Mouse (Mus musculus): ENCODE data around the gene Fgf14.
"Not testable (repeated sequence)": the region's sequence is repeated elsewhere in the genome, so short reads cannot be mapped to it uniquely, and the experiment has no call there.

Fgf14 gene

DNA sequence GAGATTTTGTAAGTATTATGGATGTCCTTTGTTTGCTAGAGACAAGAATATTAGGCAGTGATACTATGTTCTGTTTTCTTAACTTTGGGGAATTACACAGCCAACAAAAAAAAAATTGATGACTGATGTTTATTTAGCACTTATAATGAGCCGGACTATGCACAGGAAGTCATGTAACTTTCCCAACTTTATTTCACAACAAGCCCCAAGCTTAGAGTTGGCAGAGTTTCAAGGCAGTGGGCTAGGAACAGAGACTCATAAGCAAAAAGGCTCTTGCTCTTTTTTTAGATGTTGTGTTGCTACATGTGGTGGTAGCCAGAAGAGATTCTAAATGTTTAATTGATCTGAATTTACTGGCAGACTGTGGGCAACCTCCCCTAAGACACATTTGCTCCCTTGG is 191.7 kb downstream of the Fgf14 start:
- DNase-seq (ENCODE audit: low spot score in 2 of 2), result no peak

DNA sequence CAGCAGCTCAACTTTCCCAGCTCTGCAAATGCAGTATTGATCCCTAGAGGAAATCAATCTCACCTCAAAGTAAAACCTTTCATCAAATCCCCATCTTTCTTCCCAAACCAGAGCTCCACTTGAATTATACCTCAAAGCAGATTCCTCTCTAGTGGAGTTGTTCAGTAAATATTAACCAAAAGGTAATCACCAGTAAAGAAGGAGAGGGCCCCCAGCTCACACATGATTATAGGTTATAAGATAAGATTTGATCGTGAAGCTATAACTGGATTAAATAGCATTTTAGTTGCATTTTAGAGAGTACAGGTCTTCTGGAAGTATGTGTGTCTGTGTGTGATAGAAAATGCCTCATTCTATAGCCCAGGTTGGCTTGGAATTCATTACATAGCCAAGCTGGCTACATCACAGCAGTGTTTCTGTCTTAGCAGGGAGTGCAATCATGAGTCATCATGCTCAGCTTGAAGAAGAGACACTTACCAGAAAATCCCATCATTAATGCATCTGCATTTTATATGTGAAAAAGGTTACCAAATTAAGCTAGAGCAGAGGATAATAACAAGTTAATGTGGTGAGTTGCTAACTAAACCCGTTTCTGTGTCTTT is 202.8 kb downstream of the Fgf14 start:
- DNase-seq (ENCODE audit: low spot score in 2 of 2), result no peak

DNA sequence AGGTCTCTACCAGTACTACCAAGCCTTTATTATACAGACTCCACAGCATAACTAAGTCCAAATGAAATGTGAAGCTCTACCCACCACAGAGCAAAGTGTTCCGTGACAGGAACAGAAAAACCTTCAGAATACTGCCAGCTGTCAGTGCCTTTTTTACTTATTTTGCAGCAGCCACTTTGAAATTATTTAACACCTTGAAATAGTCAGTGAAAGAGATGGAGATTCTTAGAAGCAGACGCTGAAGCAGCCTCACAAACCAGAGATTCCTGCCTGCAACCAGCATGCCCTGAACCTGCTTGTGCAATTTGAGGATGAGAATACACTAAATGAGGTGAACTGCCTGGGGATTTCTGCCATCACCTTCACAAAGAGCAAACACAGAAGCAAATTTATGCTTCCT is 206.0 kb downstream of the Fgf14 start:
- no peak for DNase-seq (ENCODE audit: low spot score in 2 of 2)

DNA sequence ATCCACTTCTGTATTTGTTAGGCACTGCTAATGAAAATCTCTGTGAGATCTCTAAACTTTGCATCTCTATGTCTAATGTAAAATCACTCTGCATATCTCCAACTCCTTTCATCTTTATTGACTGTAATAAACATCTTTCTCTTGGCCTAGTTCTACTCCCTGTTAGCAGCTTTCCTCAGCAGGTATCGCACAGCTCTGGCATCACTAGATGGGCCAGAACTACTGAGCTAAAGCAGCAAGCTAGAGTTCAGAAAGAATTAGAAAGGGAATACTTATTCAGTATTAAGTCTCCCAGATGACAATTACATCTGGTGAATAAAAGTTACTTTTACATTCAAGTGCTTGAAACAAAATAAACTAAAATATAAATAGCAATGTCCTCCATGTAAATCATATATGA is 221.8 kb downstream of the Fgf14 start:
- DNase-seq (ENCODE audit: low spot score in 2 of 2), result no peak

DNA sequence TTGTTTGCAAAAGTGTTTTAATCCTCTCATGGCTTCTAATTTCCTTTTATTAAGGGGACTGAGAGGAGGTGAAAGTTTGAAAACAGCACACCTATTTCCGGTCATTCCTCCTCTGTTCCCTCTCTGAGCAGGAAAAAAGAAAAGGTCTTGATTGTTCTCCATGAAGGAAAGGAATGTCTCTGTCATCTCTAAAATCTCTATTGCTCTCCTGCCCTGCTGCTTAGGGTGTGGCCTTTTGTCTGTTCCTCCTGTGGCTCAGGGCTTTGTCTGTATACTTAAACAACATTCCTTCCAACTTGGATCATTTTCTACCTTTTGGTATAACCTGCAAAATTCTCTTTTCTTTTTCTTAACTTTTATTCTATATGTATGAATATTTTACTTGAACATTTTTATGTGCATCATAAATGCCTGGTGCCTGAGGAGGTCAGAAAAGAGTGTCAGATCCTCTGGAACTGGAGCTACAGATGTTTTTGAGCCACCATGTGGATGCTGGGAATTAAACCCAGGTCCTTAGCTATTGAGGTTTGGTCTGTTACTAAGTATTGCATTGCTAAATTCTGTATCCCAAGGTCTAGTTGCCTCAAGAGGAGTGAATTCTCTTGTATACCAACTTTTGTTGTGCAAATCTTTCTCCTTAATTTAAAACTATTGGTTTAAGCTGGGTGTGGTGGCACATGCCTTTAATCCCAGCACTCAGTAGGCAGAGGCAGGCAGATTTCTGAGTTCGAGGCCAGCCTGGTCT is 230.7 kb downstream of the Fgf14 start:
- DNase-seq (ENCODE audit: low spot score in 2 of 2), result no peak

DNA sequence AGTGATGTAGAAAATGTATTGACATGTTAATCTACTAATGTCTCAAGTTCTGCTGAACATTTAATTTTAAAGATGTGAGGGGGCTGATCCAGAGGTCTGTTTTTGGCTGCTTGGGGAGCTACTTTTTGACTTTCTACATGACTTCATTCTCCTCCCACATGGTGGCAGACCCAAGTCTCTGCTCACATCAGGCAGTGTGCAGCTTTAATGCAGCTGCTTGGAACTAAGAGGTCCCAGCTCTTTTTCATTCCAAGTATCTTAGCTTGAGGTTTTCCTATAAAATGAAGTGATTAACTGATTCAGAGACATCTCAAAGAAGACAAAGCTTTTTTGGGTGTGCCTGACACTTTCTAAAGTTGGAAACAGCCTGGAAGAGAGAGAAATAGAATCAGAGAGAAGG is 232.1 kb downstream of the Fgf14 start:
- DNase-seq (ENCODE audit: low spot score in 2 of 2), result peak in 1 of 2 experiments; percentile 34

DNA sequence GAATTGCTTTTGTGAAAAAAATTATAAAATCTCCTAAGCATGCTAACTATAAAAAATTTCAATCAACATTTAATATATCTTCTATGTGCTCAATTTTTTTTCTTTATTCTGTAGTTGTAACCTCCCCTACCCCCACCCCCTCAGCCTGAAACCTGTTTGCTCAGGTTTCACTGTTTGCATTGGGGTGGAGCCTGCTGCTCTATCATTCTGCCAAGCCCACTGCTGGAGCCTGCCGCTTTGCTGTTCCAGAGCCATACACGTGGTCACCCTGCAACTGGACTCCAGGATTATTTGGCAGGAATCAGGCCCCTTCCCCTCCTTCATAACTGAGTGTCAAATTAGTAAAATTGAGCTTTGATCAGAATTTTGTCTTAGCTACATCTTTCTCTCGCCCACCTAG is 237.6 kb downstream of the Fgf14 start:
- DNase-seq (ENCODE audit: low spot score in 2 of 2), result not testable (repeated sequence)

DNA sequence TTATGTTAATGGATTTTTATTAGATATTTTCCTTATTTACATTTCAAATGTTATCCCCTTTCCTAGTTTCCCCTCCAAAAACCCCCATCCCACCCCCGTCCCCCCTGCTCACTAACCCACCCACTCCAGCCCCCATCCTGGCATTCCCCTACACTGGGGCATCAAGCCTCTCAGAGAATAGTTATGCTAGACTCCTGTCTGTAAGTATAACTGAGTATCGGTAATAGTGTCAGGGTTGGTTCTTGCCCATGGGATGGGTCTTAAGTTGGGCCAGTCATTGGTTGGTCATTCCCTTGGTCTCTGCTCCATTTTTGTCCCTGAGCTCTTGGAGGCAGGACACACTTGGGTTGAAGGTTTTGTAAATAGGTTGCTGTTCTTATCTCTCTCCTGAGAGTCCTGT is 265.0 kb downstream of the Fgf14 start:
- DNase-seq (ENCODE audit: low spot score in 2 of 2), result no peak

DNA sequence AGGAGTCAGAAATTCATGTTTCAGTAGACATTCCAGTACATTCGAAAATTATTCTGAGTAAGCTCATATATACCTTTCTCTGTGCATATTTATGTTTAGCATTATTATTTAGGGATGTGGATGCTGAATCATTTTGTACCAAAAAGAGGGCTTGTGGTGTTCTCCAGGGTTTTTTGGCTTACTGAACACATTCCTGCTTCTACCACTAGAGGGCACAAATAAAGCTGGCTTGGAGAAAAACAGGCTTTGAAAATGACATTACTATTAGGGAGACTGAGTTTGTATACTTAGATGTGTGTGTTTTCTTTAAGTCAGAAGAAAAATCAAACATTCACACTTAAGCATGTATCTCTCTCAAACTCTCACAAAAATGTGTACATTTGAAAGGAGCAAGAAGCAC is 266.0 kb downstream of the Fgf14 start:
- no peak for DNase-seq (ENCODE audit: low spot score in 2 of 2)

DNA sequence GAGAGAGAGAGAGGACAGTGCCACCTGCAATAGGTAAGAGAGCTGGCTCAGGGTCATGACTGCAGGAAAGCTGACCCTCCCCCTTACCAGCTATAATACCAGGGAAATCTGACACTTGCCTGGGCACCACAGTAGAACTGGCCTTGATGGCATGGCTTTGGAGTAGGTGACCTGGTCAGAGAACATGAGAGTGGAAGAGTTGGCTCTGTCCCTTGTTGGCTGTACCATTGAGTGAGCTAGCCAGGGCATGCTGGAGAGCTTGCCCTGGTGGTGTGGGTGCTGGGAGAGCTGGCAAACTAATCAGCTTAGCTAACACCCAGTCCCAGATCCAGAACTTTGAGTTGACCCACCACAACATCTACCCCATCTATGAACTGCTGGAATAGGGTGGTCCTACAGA is 348.5 kb downstream of the Fgf14 start:
- no peak for DNase-seq (ENCODE audit: low spot score in 2 of 2)

DNA sequence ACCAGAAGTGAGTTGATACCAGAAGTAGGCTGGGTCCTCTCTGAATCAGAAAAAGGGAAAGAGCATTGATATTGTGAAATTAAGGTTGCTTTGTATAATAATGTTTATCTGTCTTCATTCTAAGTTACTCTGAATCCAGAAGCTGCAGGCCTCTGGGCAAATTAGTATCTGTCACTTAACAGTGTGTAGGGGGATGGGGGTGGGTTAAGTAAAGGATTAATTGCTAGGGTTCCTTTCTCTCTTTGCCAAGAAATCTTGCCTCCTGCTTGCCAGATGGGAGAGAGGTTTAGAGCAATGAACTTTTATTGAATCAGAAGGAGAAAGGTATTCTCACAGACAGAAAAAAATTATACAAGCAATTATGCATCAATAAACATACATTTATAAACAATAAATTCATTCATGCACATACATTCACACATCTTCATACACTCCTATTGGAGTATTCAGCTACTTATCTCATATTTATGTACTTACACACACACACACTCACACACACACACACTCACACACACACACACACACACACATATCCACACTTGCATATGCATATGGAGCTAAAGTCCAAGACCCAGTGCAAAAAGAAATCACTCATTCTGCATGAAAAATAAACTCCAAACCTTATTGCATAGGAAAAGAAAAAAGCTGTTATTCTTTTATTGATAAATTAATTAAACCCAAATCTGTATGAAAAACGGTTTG is 357.8 kb downstream of the Fgf14 start:
- DNase-seq (ENCODE audit: low spot score in 2 of 2), result no peak

DNA sequence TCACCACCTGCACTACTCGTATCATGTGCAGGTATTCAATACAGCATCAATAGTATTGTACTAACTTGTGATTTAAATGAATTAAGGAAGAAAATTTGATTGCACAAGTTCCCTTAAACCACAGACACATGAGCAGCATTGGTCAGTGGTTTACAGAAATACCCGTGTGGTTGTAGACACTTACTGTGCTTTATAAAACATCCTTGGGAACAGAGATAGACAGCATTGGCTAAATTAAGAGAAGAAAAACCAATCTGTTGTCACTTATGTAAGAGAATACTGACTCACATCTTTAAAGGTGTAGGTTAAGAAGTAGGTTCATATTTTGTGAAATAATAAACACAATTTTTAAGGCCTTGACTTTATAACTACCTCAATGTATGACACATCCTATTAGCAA is 361.4 kb downstream of the Fgf14 start:
- no peak for DNase-seq (ENCODE audit: low spot score in 2 of 2)

DNA sequence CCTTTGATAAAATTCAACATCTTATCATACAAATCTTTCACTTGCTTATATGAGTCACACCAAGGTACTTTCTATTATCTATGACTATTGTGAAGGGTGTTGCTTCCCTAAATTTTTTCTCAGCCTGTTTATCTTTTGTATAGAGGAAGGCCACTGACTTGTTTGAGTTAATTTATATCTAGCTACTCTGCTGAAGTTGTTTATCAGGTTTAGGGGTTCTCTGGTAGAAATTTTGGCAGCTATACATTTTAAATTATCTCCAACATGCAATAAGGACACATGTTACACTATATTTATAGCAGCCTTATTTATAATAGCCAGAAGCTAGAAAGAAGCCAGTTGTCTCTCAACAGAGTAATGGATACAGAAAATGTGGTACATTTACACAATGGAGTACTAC is 389.9 kb downstream of the Fgf14 start:
- DNase-seq (ENCODE audit: low spot score in 2 of 2), result no peak

DNA sequence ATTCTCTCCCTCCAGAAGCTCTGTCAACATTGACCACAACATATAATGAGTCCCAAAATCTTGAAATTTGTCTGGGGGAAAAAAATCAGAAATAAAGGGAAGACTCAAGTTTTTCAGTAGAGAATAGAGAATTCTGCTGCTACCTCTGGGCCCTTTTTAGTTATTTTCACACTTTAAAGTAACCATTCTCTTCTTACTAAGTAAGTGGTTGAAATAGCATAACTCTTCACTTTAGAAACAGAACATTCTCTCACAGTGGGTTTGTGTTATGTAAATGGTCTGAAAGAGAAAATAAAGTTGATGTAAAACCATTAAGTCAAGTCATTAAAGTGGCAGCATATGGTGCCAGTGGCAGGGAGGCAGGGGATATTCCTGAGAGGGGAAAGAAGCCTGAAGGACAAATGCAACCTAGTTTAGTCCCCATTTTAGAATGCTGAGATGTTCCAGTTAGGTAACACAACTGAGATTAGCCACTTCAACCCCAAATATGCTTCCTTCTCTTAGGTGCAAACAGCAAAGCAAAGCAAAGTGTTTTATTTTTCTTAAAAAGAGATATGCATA is 398.5 kb downstream of the Fgf14 start:
- peak in 1 of 2 experiments; percentile 11 for DNase-seq (ENCODE audit: low spot score in 2 of 2)

DNA sequence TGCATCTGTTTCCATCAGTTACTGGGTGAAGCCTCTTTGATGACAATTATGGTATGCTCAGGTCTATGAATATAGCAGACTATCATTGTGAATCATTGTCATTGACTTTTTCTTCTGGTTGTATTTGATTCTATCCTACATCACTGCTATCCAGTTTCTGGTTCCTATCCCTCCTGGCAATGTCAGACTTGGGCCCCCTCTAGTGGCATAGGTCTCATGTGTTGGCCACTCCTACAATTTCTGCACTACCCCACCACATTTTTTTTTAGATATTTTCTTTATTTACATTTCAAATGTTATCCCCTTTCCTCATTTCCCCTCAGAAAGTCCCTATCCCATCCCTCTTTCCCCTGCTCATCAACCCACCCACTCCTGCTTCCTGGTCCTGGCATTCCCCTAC is 409.9 kb downstream of the Fgf14 start:
- DNase-seq (ENCODE audit: low spot score in 2 of 2), result no peak

DNA sequence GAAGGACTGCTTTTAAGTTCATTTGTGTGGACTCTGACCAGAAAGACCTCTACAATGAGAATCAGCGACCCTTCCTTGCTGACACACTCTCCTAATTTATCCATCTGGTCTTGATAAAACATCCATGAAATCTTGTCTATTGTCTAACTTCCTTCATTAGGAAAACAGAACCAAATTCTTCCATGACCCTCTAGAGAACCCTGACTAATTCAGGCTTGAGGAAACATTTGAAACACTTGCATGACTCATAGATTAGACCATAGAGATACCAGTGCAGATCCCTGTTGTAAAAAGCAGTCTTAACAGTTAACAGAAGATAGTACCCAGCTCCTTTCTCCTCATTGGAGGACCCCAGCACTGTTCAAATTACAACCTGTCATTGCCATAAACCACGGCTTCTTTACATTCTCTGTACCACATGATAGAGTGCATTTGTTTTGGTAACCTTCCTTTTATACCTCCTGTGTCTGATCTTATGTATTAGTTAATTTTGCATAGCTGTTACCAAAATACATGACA is 412.3 kb downstream of the Fgf14 start:
- no peak for DNase-seq (ENCODE audit: low spot score in 2 of 2)

DNA sequence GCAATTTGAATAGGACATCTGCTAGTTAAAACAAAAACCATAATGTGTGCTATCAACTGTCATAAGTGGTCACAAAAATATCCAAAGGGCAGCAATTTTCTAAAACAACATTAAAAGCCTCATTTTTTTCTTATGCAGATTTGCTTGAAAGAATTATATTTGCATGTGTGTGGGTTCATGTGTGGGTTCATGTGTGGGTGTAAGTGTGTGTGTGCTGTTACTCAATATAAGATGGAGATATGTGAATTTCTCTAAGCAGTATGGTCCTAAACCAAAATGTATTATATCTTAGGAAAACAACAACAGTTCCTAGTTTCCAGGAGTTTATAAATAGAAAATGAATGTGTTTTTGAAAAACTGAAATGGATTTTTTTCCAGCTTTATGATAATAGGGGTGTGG is 413.7 kb downstream of the Fgf14 start:
- DNase-seq (ENCODE audit: low spot score in 2 of 2), result peak in 1 of 2 experiments; percentile 22

DNA sequence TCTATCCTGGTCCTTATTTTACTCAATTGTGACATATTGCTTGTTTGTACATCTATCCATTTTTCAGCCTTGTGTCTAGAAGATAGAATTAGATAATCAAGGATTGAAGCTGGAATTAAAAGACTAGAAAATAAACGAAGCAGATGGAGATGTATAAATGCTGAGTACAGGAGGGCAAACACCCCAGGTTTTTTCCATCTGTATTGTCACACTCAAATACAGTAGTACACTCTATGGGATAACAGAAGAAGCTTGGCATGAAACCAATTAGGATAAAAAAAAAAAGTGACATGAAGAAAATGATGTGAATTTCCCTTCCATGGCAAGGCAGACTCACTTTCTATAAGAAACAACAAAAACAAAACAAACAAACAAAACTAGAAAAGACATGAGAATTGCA is 429.4 kb downstream of the Fgf14 start:
- DNase-seq (ENCODE audit: low spot score in 2 of 2), result no peak

DNA sequence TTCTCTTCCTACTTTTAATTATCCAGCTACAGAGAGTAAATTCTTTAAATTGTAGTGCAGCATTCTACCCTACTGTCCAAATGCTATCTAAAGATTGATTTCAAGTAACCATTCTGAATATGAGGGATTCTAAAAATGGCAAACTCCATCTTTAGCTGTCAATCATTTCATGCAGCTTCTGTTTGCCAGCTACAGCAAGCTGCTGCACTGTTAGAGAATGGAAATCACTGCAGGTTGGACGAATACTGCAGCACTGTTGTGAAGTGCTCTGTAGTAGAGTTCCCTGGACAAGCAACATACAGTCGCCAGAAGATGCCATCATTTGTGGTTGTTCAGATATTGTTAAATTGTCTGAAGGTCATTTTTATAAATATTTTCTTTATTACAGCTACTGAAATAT is 453.5 kb downstream of the Fgf14 start:
- DNase-seq (ENCODE audit: low spot score in 2 of 2), result no peak

DNA sequence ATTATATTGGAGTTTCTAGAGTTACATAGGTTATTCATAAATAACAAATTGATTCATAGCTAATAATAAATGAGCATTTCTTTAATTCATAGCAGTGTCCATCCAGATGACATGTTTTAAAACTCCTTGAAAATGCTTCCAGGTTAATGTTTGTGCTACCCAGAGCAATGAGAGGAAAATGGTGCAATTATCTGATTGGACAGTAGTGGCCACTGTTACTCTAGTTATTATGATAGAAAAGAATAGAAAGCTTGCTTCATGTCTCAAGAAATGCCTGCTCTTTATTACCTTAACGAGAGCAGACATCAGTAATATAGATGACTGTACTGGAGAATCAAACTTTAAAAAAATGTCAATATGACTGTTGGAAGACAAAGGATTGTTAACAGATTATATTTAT is 454.5 kb downstream of the Fgf14 start:
- no peak for DNase-seq (ENCODE audit: low spot score in 2 of 2)

DNA sequence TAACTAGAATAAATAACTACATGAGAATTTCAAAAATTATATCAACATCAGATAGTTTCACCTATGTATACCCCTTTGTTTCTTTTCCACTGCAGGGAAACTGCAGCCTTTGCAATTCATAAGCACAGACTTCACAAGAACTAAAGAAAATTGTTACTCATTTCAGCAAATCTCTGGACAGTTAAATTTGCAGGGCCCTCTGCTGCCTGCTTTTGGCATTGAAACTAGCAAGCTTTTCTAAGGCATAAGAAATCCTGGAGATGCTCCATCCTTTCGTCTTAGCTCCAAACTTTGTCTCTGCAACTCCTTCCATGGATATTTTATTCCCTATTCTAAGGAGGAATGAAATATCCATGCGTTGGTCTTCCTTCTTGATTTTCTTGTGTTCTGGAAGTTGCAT is 455.9 kb downstream of the Fgf14 start:
- DNase-seq (ENCODE audit: low spot score in 2 of 2), result no peak

DNA sequence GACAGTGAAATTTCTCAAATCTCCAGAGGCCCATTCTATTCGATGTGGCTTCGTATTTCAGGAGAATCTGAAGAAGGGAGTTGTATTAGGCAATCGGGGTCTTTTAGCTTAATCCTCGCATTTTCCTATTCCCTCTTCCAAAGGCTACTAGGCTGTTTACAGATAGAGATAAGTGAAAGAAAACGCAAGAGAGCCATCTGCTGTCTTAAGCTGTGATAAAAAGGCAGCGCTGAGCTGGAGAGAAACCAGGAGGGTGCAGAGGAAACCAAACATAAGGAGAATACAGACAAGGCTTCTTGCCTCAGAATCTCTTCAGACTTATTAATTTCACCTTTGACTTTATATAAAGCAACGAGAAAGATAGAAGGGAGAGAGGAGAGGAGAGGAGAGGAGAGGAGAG is 481.1 kb downstream of the Fgf14 start:
- DNase-seq (ENCODE audit: low spot score in 2 of 2), result no peak

DNA sequence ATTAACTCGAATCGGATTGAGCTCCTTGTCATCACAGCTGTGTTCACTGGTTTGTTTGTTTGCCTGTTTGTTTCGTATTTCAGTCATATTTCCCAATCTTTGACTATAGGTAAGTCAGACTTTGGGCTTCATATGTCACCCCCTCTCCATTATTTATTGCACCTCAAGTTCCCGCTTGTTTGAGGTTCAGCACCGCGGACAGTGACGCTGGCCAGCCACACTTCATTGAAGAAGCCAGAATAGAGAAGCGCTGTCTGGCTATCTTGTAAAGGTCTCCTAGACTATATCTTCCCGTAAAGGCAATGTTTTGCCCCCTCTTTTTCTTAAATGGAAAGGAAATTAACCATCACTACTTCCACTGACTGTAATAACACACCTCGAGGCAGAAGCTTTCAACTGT is 481.6 kb downstream of the Fgf14 start:
- no peak for DNase-seq (ENCODE audit: low spot score in 2 of 2)

Measured in right cerebral cortex, postnatal 36 days (tissue).